Comparison of ENCODE assay signal across 30 mouse cellular contexts in genomic region chr6:53992386-53992785, GRCm38 (mm10). TPM values are rescaled to one million over a fixed set of nuclear protein-coding genes. Genes with fewer than 3 reads are reported as not detected.
A peak's percentile ranks its signal among the peaks of the same experiment; 100 is the strongest.
DNase-seq lines count a peak whose midpoint lies in the region; ATAC-seq and TF ChIP-seq lines count a peak whose summit lies in the region.
"Had no signal": no experiment of that assay in that cellular context is flagged by ENCODE, and none has a peak within 500 bp of the region (broad histone marks: within the 10 kb centered on the region; RNA-seq: fewer than 3 reads in every experiment).

No protein-coding gene starts in this region.

- H3K9me3 ChIP-seq in lung, embryonic 14.5 days (ENCODE audit: low read depth, low read length): no peaks in the 10 kb centered on the region
- H3K9me3 ChIP-seq in embryonic facial prominence, embryonic 10.5 days: peaks cover 7% of the 10 kb centered on the region; the same call in 1 of the 2 replicates
- H3K9me3 ChIP-seq: liver, embryonic 12.5 days had no signal

- H3K9ac ChIP-seq in lung, embryonic 14.5 days: no peak overlapping the region
- H3K9ac ChIP-seq: forebrain, embryonic 13.5 days; liver, embryonic 12.5 days; liver, postnatal 0 days had no signal

- H3K27ac ChIP-seq in lung, embryonic 14.5 days (ENCODE audit: low read depth): no peak overlapping the region
- H3K27ac ChIP-seq in embryonic facial prominence, embryonic 10.5 days (replicated peaks): 0 out of 2 replicates have a peak overlapping the region, but pooled peaks have one; percentile 44
- H3K27ac ChIP-seq: forebrain, embryonic 13.5 days; kidney, postnatal 0 days; liver, embryonic 12.5 days had no signal

- no peak for TF ChIP-seq CTCF in lung, embryonic 14.5 days (IDR thresholded peaks at IDR 0.05; ENCODE audit: low read depth)

- WGBS in lung, embryonic 14.5 days: 48% methylated on average over 3 of the region's 3 CpGs
- 84% methylated on average over 3 of the region's 3 CpGs for WGBS in embryonic facial prominence, embryonic 10.5 days

- no peak overlapping the region for H3K4me2 ChIP-seq in lung, embryonic 14.5 days
- H3K4me2 ChIP-seq: forebrain, embryonic 13.5 days; heart, embryonic 11.5 days; liver, embryonic 12.5 days had no signal

- H3K27me3 ChIP-seq in lung, embryonic 14.5 days (ENCODE audit: insufficient read depth, low read length): no peaks in the 10 kb centered on the region
- no peaks in the 10 kb centered on the region; the same call in 1 of the 2 replicates for H3K27me3 ChIP-seq in embryonic facial prominence, embryonic 10.5 days (replicated peaks; ENCODE audit: low read depth, poor library complexity, severe bottlenecking)
- H3K27me3 ChIP-seq: forebrain, embryonic 13.5 days; liver, embryonic 12.5 days had no signal

- 0 out of 2 replicates have a peak, but pooled peaks cover 8% of the 10 kb centered on the region for H3K4me1 ChIP-seq in lung, embryonic 14.5 days (ENCODE audit: insufficient read depth)
- H3K4me1 ChIP-seq in embryonic facial prominence, embryonic 10.5 days: peaks cover 10% of the 10 kb centered on the region; the same call in 1 of the 2 replicates
- H3K4me1 ChIP-seq: forebrain, embryonic 13.5 days; liver, embryonic 12.5 days had no signal

- peak; percentile 37 to 43 for DNase-seq in cerebellum, postnatal 14 days
- DNase-seq in cerebellum, adult 8-10 months: no peak
- DNase-seq in lung, embryonic 14.5 days: peak; percentile 53
- no peak for DNase-seq in lung, postnatal 25 days (ENCODE audit: low spot score)
- peak; percentile 23 for DNase-seq in adipocyte (ENCODE audit: low spot score)
- no peak for DNase-seq in embryonic facial prominence, embryonic 10.5 days (ENCODE audit: low spot score)
- DNase-seq in spleen, postnatal 10 days (ENCODE audit: low spot score in 2 of 2): no peak
- DNase-seq: adrenal gland, adult 2 months; adrenal gland, postnatal 36 days; gastrocnemius, postnatal 25 days; heart, adult 18-20 months; heart, postnatal 4 days; kidney, adult 8-10 months; layer of hippocampus, postnatal 36 days; left cerebral cortex, postnatal 4 days; liver, postnatal 0 days; lung, postnatal 14 days; thymus, postnatal 4 days had no signal

- ATAC-seq in lung, embryonic 14.5 days (ENCODE audit: insufficient read depth): no peak
- ATAC-seq: CD4-positive, CD25-positive, alpha-beta regulatory T cell, adult 4 months; forebrain, embryonic 13.5 days; hindbrain, embryonic 16.5 days; intestine, embryonic 16.5 days; liver, embryonic 12.5 days; liver, postnatal 0 days had no signal

- H3K36me3 ChIP-seq in lung, embryonic 14.5 days (ENCODE audit: insufficient read depth): no peaks in the 10 kb centered on the region
- no peaks in the 10 kb centered on the region for H3K36me3 ChIP-seq in embryonic facial prominence, embryonic 10.5 days (replicated peaks)
- H3K36me3 ChIP-seq: liver, embryonic 12.5 days; midbrain, embryonic 10.5 days had no signal

- H3K4me3 ChIP-seq in lung, embryonic 14.5 days (ENCODE audit: low read depth, low read length): no peak overlapping the region
- no peak overlapping the region for H3K4me3 ChIP-seq in embryonic facial prominence, embryonic 10.5 days
- H3K4me3 ChIP-seq: forebrain, embryonic 13.5 days; liver, embryonic 12.5 days; midbrain, embryonic 10.5 days had no signal

RNA-seq across cellular contexts. Expression of gene Cpvl, which starts 13.9 kb away (rescaled TPM):
- polyA plus RNA-seq in lung, embryonic 14.5 days (2014; fragmentation: Nextera tagmentation; extraction: Ambion mirVana): 0.16 and 0.32 TPM in 2 replicates
- 0.10 and 0.22 TPM in 2 replicates for polyA plus RNA-seq in embryonic facial prominence, embryonic 10.5 days (2016; fragmentation: Nextera tagmentation; extraction: Ambion mirVana)
- polyA plus RNA-seq: adrenal gland, adult 2 months; CD4-positive, CD25-positive, alpha-beta regulatory T cell, adult 4 months; forebrain, embryonic 13.5 days; heart, embryonic 11.5 days; heart, embryonic 16.5 days; liver, embryonic 12.5 days; liver, postnatal 0 days; neural tube, embryonic 14.5 days; stomach, embryonic 14.5 days; thymus, postnatal 0 days had no signal

RNA-seq across cellular contexts. Expression of gene Chn2, which starts 47.0 kb away (rescaled TPM):
- polyA plus RNA-seq in lung, embryonic 14.5 days (2014; fragmentation: Nextera tagmentation; extraction: Ambion mirVana): 16.4 and 18.1 TPM in 2 replicates
- polyA plus RNA-seq in embryonic facial prominence, embryonic 10.5 days (2016; fragmentation: Nextera tagmentation; extraction: Ambion mirVana): 10.7 and 11.3 TPM in 2 replicates

Comparison
In these comparisons a context has a peak if more than half of its experiments do, and no peak if none do; other contexts are left out.
1. DNase-seq: peak in cerebellum, postnatal 14 days (2 of 2), lung, embryonic 14.5 days (single experiment) and adipocyte (single experiment); none in cerebellum, adult 8-10 months (single experiment), lung, postnatal 25 days (single experiment), embryonic facial prominence, embryonic 10.5 days (single experiment) and spleen, postnatal 10 days (0 of 2).